Mouse (Mus musculus) adrenal gland, adult 10 weeks (tissue): ENCODE data around the gene Paxbp1. TPM values are rescaled to one million over a fixed set of nuclear protein-coding genes. Genes with fewer than 3 reads are reported as not detected.

Source experiments
- polyA plus RNA-seq: library from polyadenylated mRNA; stranded (reverse); fragments of 350-450 nt; fragmentation: Illumina TruSeq; extraction: RNeasy Lipid Tissue Mini Kit (QIAGEN cat#74804); gene quantifications from one replicate; pipeline ENCODE4 v1.2.3, GENCODE M21; 2014; ENCODE audit warnings: low read depth, low replicate concordance

Paxbp1 gene
- polyA plus RNA-seq = 90.0 TPM

DNA sequence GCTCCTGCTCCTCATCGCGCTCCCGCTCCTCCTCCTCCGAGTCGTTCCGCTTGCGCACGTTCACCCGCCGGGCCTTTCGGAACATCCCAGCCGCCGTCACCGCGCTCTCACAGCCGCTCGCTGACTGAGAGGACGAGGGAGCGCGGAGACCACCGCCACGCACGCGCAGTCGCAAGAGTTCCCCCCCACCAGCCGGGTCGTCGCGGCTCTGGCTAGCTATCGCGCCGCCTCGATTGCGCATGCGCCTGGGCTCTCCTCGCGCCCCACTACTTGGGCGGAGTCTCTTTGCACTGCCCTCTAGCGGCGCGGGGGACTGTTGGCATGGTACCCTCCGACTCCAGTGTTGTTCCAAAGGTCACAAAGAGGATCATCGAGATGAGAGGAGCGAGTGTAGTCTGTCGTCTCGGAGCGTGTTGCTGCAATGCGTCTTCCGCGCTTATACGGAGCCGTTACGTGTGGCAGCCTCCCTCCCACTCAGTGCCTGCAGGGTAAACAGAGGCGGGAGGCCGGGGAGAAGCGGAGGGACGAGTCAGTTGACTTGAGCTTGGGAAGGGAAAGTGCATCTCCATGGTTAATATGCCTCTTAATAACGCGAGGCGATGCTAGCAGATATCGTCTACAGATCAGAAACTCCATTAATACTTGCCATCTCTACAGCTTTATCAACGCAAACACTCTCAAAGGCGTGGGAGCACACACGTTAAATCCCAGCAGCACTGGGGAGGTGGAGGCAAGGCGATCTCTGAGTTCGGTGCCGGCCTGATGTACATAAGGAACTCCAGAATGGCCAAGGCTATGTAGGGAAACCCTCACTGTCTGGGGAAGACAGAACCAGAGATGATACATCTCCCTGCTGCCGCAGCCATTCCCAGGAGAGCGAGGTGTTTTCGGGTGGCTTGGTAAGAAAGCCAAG is at the start of gene Paxbp1:
Gene Paxbp1 (minus strand): TSS at position 274 of the 913 bp plus-strand sequence.

DNA sequence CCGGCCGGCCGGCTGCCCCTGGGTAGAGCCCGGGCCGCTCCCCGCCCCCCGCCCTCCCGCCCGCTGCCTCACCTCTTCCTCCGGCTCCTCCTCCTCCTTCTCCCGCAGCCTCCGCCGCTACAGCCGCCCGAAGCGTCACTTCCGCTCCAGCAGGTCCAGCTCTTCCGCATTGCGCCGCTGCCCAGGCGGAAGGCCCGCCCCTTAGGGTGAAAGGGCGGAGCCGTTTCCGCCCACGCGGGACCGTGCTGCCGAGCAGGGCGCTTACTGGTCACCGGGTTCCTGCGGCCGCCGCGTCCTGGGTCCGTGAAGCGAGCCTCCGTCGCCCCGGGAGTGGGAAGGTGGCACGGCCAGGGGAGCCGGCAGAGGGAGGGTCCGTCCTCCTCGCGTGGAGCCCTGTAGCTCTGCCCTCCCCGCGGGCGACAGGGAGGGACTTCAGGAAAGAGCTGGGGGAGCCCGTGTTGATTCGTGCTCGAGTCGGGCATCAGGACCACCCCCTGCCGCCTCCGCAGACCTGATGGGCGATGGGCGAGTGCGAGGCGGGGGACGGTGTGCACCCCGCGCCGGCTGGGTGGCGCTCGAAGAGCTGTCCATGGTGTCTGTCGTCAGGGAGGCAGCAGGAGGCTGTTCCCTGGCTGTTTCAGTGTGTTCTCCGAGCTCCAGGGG is 33.2 kb downstream of the Paxbp1 start, which contains the start of gene Synj1:
Gene Synj1 (minus strand): TSS at position 288 of the 663 bp plus-strand sequence.

Other genes with a start within 250 kb of the Paxbp1 start
- gene Urb1, start 234.1 kb downstream of the Paxbp1 start, polyA plus RNA-seq = 5.4 TPM
- gene Eva1c, start 217.8 kb downstream of the Paxbp1 start, polyA plus RNA-seq = 2.1 TPM
- 5.8 TPM for gene Cfap298, start 109.4 kb downstream of the Paxbp1 start, polyA plus RNA-seq
- gene Synj1, start 33.2 kb downstream of the Paxbp1 start, polyA plus RNA-seq = 40.8 TPM
- not detected for gene 4932438H23Rik, start 50.6 kb upstream of the Paxbp1 start, polyA plus RNA-seq
- not detected for gene Olig2, start 180.9 kb upstream of the Paxbp1 start, polyA plus RNA-seq
- gene Olig1, start 225.2 kb upstream of the Paxbp1 start, polyA plus RNA-seq = not detected